Mouse (Mus musculus): ENCODE data around the gene Thada.
A peak's percentile ranks its signal among the peaks of the same experiment; 100 is the strongest.
"Not testable (repeated sequence)": the region's sequence is repeated elsewhere in the genome, so short reads cannot be mapped to it uniquely, and the experiment has no call there.

The Thada gene

DNA sequence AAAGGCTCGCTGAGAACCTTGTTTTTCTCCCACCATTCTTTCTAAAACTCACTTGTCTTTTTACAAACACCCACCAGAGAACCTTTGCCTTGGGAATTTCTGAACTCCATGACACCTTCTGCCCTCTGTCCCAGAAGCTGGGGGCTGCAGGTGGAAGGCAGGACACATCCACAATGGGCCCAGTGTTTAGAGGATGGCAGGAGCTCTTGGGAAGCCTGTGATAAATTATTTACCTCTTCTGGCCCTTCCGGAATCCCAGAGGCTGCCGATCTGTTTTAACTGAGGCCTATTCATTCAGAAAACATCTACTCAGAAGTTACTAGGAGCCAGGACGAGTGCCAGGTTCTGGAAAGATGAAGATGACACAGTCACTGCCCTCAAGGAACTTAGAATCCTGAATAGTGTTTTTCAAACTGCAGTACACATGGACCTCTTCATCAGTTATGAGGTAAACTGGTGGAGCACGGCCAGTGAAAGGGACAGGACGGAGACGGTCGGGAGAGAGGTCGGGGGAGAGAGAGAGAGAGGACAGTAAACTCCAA lies 209.7 kb downstream of the Thada start:
- DNase-seq, result peak in 1 of 2 experiments; percentile 25

DNA sequence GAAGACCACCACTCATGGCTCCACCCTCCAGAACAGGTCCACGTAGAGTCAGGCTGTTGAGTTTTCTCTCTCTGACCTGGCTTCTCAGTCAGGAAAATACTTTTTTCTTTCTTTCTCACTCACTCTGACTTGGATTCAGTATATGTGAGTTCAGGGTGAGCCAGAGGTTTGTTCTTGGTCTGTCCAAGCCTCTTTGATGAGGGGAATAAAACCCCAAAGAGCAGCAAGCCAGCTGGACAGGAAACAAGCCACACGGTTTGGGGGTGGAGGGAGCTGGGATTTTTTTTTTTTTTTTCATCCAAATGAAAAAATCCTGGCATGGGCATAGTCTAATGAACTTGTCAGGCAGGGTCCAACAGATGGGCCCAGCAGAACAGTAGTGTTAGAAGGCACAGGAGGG lies 210.2 kb downstream of the Thada start:
- peak; percentile 23 to 43 for DNase-seq

GRCm38 (mm10) chr17:84251426-84251825 lies 214.6 kb downstream of the Thada start:
- no peak for DNase-seq

DNA sequence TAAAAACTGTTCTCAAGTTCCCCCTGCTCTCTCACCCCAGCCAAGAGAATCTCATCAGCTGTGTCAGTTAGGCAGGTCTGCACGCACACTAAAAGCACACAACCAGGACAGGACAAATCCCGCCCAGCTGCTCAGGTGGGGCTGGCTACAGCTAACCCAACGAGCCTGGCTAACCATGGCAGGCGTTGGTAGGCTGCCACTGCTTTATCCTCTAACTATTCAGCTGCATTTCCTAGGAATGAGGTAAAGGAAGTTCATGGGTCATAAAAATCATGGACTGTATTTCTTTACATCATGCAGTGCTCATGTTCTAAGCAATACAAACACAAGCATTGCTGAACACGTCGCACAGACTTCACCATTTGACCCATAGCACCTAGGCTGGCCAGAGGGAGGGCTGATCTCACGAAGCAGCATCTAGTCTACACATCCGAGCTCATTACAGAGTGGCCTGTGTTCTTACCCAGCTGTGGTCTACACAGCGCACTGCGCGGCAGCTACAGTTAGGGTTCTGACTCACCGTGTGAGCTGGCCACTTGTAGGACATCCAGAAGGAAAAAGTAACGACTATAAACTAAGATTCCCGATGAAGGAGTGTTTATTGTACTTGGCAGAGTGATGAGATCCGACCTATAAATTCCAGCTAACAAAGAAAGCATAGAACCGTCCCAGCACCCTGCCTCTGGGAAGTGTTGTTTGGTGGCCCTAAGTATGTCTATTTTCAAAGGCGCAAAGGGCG lies 221.7 kb downstream of the Thada start:
- no peak for DNase-seq

- no peak for DNase-seq
These were observed 222.2 kb downstream of the Thada start for GRCm38 (mm10) chr17:84243759-84244158.

DNA sequence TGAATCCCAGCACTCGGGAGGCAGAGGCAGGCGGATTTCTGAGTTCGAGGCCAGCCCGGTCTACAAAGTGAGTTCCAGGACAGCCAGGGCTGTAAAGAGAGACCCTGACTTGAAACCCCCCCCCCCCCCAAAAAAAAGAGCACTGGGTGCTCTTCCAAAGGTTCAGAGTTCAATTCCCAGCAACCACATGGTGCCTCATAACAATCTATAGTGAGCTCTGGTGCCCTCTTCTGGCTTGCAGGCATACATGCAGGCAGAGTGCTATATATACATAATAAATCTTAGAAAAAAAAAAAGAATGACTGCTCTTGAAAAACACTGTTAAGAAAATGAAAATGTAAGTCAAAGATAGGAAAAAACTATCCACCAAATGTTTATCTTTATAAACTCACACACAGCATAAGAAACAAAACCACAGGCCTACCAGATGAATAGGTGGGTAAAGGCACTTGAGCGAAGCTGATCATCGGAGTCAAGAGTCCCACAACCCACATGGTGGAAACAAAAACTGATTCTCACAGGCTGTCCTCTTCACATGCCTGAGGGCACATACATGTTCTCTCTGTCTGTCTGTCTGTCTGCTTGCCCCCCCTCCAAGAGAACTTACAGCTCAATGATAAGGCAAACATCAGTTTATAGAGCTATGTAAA lies 224.6 kb downstream of the Thada start:
- DNase-seq, result no peak

- DNase-seq, result no peak
These were observed 226.2 kb downstream of the Thada start for GRCm38 (mm10) chr17:84239679-84240292.

GRCm38 (mm10) chr17:84238174-84238573 lies 227.8 kb downstream of the Thada start:
- no peak for DNase-seq

GRCm38 (mm10) chr17:84236781-84237557 lies 229.0 kb downstream of the Thada start:
- DNase-seq, result no peak

- no peak for DNase-seq
These were observed 230.5 kb downstream of the Thada start for GRCm38 (mm10) chr17:84235399-84235928.

DNA sequence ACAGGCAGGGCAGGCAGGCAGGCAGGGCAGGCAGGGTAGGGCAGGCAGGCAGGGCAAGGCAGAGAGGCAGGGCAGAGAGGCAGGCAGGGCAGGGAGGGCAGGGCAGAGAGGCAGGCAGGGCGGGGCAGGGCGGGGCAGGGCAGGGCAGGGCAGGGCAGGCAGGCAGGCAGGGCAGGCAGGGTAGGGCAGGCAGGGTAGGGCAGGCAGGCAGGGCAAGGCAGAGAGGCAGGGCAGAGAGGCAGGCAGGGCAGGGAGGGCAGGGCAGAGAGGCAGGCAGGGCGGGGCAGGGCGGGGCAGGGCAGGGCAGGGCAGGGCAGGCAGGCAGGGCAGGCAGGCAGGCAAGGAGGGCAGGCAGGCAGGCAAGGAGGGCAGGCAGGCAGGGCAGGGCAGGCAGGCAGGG lies 231.2 kb downstream of the Thada start:
- not testable (repeated sequence) for DNase-seq

DNA sequence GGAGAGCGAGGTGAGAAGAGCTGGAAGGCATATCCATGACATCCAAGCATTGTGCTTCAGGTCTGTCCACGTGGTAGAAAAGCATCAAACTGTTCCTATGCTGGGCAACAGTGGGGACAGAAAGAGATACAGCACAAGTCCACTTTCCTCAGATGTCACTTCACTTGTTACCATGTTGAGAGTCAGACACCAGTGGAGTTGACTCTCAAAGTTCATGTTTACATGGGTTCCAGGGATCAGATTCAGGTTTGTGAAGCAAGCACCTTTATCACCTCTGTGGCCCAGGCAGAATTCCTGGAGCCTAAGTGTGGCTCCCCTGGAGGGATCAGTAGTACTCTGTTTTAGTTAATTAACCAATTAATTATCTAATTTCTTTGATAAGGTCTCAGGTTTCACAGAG lies 232.2 kb downstream of the Thada start:
- DNase-seq, result no peak

GRCm38 (mm10) chr17:84231361-84231760 lies 234.6 kb downstream of the Thada start:
- DNase-seq, result no peak

- DNase-seq, result no peak
These were observed 237.8 kb downstream of the Thada start for GRCm38 (mm10) chr17:84228223-84228622.

- no peak for DNase-seq
These were observed 239.3 kb downstream of the Thada start for GRCm38 (mm10) chr17:84226681-84227080.

DNA sequence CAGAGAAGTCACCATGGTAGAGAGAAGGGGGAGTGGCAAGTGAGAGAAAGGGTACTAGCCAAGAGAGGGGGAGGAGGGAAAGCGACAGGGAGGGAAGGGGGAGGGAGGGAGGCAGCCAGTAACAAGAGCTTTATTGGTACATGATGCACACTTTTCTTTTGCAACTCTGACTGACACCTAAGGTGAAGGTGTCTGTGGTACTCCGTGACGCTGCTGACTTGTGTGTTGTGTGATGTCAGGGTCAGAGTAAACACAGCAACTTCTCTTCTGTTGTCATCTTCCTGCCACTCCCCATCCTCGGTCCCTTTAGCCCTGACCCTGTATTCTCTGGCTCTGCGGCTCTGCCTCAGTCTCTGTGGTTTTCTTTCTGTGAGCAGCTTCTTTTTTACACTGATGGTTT lies 239.8 kb downstream of the Thada start:
- DNase-seq, result no peak

DNA sequence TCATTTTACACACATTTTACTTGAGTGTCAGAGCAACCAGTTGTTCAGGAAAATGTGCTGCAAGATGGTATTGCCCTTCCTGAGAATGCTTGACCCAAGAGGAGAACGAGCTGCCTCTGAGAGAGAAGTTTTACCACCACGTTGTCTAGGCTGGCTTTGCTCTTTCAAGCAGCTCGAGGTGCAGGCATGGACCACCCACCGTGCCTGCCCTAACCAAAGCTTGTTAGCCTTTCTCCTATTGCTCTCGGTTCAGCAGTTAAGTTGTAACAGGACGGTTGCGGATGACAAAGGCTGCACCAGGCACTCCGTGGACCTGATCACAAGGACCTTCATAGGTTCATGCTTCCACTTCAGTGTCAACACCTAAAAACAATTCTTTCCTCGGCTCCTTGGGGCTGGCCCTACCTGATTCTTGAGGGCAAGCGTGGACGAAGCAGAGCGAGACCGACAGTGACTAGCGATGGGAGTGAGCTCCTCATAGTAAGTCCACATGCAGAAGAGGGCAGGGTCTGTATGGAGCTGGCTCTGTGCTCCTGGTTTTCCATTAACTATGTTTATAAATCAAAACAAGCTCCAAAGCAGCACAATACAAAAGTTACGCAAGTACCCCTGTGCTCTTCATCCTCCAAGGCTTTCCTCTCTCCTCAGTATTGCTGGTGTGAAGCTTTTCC lies 241.7 kb downstream of the Thada start:
- no peak for DNase-seq

- DNase-seq, result not testable (repeated sequence)
These were observed 247.2 kb downstream of the Thada start for GRCm38 (mm10) chr17:84218841-84219240.

GRCm38 (mm10) chr17:84217696-84218095 lies 248.3 kb downstream of the Thada start:
- no peak for DNase-seq

DNA sequence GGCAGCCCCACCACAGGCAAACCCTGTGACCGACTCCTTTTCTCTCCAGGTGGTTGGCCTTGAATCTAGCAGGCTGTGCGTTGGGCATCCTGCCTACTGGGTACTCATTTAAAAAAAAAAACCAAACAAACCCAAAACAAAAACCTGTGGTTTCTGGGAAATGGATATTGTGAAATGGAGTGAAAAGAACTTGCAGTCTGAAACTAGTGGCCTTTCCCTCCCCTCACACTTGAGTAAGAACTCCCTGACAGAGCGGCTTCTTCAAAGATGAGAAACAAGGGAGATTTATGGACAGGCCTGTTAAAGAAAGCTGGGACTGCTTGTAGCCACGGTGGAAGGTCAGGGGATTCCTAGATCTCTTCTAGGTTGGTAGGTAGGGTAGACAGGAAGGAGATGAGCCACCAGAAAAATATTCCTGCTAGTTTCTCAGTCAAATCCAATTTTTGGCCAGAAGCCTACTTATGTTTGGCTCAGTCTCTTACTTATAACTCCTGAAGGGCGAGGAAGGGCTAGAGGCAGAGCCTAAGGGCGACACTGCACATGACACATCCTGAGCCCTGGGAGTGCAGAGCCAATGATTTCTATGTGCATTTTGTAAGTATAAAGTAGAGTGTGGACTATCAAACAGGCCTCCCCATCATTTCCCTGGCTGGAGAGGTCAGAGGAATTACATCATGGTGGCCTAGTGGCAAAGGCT lies 250.6 kb downstream of the Thada start:
- DNase-seq, result peak; percentile 47 to 57

DNA sequence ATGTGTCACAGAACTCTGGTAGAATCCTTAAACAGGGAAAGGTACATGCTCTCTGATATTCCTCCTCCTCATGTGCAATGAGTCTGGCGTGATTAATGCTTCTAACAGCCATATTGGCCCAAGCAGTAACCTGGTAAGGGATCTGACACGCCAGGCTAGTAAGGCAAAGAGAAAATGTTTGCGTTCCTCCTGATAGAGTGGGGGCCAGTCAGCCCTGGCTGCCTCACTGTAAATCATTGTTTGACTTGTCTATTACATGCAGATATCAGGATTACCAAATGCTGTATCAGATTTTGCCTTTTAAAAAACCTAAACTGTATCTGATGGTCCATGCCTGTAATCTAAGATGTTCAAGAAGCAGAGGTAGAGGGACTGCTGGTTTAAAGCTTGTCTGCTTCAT lies 252.5 kb downstream of the Thada start:
- no peak for DNase-seq

All from cerebellum, postnatal 10 days (tissue).